Mouse (Mus musculus) E14TG2a.4 (cell line): ENCODE data around the gene Nrp1.

Experiments
- H3K27me3 ChIP-seq: 2 replicates; pipeline ENCODE4 v1.6.1; 2014; ENCODE audit warnings: low read length, control low read depth; ENCODE audit not compliant: insufficient read depth
- H3K36me3 ChIP-seq: 2 replicates; pipeline ENCODE4 v1.6.1; 2014; ENCODE audit warnings: low read length, control low read depth; ENCODE audit not compliant: insufficient read depth
- H3K4me1 ChIP-seq: replicated peaks from 2 replicates; pipeline ENCODE4 v1.6.1; 2014; ENCODE audit warnings: low read depth, low read length, control low read depth
- H3K4me3 ChIP-seq: replicated peaks from 2 replicates; pipeline ENCODE4 v1.5.1; 2014; ENCODE audit warnings: mild to moderate bottlenecking, low read length
- H3K9me3 ChIP-seq: 2 replicates; pipeline ENCODE4 v1.6.1; 2014; ENCODE audit warnings: low read length, control low read depth
- CTCF ChIP-seq: conservative IDR thresholded peaks from 2 replicates; pipeline ENCODE4 v1.5.1; 2014; ENCODE audit warnings: low read length
- NANOG ChIP-seq: IDR thresholded peaks from 2 replicates; pipeline ENCODE4 v1.6.1; 2014; ENCODE audit warnings: borderline replicate concordance, low read length, mixed read lengths
- POU5F1 ChIP-seq: IDR thresholded peaks from 2 replicates; pipeline ENCODE4 v1.6.1; 2014; ENCODE audit warnings: low read length, borderline replicate concordance

The Nrp1 gene

DNA sequence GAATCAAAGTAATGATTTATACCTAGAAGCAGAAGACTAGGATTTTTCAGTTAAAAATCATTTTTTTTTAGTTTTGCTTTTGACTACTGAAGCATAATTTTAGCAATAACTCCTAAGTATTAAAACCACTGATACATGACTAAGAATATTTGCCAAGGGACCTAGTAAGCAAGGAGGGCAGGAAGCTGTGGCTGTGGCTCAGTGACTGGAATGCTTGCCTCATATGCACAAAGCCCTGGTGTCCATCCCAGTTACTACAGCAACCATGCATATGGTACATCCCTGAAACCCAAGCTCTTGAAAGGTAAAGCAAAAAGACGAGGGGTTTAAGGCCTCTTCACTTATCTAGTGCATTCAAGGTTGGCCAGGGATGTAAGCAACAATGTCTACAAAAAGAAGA is 101.3 kb downstream of the Nrp1 start:
- H3K36me3 ChIP-seq: no peaks in the 10 kb centered on the region
- no peaks in the 10 kb centered on the region for H3K27me3 ChIP-seq
- no peak overlapping the region for H3K4me3 ChIP-seq
- H3K9me3 ChIP-seq: no peaks in the 10 kb centered on the region
- no peak for TF ChIP-seq NANOG
- TF ChIP-seq CTCF: no peak
- no peak for TF ChIP-seq POU5F1
- H3K4me1 ChIP-seq: no peaks in the 10 kb centered on the region

DNA sequence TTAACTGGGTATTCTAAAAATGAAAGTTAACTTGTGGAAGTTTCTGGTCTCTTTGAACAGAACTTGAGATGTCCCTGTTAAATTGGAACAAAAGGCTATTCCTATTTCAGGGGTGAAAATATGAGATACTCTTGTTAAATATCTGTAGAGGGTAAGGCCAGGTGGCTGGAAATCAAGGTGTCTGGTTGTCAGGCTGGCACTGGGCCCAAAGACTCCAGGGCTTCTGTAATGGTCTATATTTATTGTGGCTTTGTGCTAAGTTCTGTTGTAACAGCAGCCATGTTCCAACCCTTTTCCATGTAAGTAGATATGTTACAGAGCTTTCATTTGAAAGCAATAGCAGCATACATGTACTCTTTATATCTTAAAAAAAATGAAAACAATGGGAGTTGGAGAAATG is 103.3 kb downstream of the Nrp1 start:
- TF ChIP-seq POU5F1: no peak
- no peak for TF ChIP-seq CTCF
- no peak for TF ChIP-seq NANOG
- Histone ChIP-seq H3K9me3 (no peaks in the 10 kb centered on the region), H3K4me3 (no peak overlapping the region)

DNA sequence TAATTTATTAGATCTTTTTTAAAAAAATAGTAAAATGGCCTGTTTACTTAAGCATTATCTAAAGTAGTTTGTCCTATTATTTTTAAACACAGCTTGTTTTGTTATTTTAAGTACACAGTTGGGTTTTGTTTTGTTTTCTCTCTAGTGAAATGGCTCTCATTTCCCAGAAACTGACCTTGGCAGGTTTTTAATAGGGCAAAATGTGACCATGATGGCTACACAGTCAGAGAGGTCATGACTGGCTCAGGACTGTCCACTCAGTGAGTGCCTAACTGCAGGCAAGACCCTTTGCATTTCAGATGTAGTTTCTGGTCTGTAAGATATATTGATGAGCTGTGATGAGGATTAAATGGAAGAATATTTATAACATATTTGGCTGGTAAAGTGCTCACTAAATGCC is 104.8 kb downstream of the Nrp1 start:
- Histone ChIP-seq H3K9me3 (no peaks in the 10 kb centered on the region), H3K4me3 (no peak overlapping the region), H3K27me3 (no peaks in the 10 kb centered on the region), H3K4me1 (no peaks in the 10 kb centered on the region), H3K36me3 (no peaks in the 10 kb centered on the region)
- no peak for TF ChIP-seq CTCF
- TF ChIP-seq POU5F1: no peak
- TF ChIP-seq NANOG: no peak

More for the DNA sequence above, 103.3 kb downstream of the Nrp1 start:
- H3K4me1 ChIP-seq: no peaks in the 10 kb centered on the region
- H3K27me3 ChIP-seq: no peaks in the 10 kb centered on the region
- H3K36me3 ChIP-seq: no peaks in the 10 kb centered on the region

DNA sequence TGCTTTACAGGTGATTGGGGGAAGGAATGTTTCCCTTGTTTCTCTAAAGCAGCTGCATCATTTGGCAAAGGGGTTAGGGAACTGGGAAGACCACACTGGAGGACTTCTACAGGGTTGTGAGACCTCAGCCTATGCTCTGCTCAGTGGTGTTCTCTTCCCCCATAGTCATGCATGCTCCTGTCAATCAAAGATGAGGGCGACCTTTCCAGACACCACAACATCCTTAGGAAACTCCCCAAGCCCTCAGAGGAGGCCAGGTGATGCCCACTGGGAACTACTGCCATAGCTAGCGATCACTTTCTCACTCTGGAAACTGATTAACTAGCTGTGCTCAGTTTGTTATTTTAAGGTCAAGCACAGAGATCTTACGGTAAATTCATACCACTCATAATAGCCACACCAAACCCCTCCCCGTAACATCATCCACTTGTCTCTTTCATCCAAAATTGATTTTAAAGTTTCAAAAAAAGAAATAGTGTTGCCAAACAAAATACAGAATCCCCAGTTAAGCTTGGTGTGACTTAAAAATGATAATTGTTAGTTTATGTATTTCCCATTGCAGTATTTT is 105.7 kb downstream of the Nrp1 start:
- H3K4me3 ChIP-seq: no peak overlapping the region
- H3K4me1 ChIP-seq: no peaks in the 10 kb centered on the region
- TF ChIP-seq CTCF (no peak), NANOG (no peak), POU5F1 (no peak)
- no peaks in the 10 kb centered on the region for H3K36me3 ChIP-seq
- no peaks in the 10 kb centered on the region for H3K27me3 ChIP-seq
- H3K9me3 ChIP-seq: no peaks in the 10 kb centered on the region

DNA sequence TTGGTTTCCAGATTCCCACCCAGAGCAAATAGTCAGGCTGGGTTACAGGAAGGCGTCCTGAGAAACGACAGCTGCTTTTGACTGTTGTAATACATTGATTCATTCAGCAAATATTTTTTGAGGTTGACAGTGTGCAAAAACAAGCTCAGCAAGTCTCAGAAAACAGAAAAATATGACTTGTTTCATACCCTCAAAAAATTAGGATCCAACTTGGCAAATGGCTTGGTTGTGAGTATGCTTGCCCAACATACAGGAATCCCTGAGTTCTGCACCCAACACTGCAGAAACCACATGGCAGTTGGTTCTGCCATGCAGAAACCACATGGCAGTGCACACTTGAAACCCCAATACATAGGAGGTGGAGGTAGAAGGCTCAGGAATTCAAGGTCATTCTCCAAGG is 107.1 kb downstream of the Nrp1 start:
- no peak overlapping the region for H3K4me3 ChIP-seq
- H3K36me3 ChIP-seq: no peaks in the 10 kb centered on the region
- H3K27me3 ChIP-seq: no peaks in the 10 kb centered on the region
- H3K4me1 ChIP-seq: no peaks in the 10 kb centered on the region
- H3K9me3 ChIP-seq: no peaks in the 10 kb centered on the region
- TF ChIP-seq CTCF: no peak
- no peak for TF ChIP-seq POU5F1
- TF ChIP-seq NANOG: no peak

DNA sequence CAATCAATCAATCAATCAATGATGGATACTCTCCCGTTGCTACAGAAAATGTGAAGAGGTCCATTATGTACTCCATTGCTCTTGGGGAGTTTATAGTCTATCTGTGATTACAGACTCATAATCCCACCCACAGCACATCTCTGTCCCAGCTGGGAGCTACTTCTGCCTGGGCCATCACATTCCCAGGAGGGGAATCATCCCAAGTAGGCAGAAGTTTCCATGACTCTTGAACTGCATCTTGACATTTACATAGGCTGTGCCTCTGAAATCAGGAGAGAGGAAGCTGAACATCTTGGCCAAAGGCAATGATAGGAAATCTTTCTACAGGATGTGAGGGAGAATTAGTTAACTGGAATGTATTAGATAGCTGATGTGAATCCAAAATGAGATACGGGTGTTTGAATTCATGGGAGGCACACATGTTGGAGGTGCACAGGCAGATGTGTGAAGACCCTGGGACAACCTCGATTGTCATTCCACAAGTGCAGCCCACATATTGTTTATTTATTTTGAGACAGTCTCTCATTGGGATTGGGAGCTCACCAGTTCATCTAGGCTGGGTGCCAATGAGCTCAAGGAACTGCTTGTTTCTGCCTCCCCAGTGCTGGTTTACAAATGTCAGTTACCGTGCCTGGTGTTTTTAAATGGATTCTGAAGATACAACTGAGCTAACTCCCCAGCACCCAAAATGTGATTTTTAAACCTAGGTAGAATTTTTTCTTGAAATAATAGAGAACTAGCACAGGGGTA is 108.5 kb downstream of the Nrp1 start:
- H3K9me3 ChIP-seq: no peaks in the 10 kb centered on the region

DNA sequence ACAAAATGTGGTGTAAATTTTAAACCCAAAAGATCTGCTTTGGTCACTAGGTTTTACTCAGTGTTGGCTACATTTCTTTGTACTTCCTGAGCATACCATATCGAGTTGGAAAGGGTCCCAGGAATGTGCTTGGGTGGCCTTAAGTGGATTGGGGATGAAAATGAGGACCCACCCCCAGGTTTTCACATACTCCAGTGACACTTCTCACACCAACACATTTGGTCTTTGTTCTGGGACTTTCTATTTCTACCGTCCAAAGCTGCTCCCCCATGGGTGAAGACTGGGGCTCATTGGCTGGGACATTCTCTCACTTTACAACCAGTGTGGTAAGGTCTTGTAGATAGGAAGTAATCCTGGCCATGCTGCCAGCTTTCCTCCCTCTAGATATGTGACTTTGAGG is 111.7 kb downstream of the Nrp1 start:
- Histone ChIP-seq H3K4me1 (peaks cover 3% of the 10 kb centered on the region; the same call in 1 of the 2 replicates), H3K36me3 (no peaks in the 10 kb centered on the region), H3K27me3 (no peaks in the 10 kb centered on the region), H3K4me3 (no peak overlapping the region), H3K9me3 (no peaks in the 10 kb centered on the region)
- TF ChIP-seq NANOG (no peak), CTCF (no peak), POU5F1 (no peak)

More for the DNA sequence above, 108.5 kb downstream of the Nrp1 start:
- TF ChIP-seq CTCF (no peak), NANOG (no peak), POU5F1 (no peak)
- Histone ChIP-seq H3K4me1 (no peaks in the 10 kb centered on the region), H3K27me3 (no peaks in the 10 kb centered on the region), H3K36me3 (no peaks in the 10 kb centered on the region), H3K4me3 (no peak overlapping the region)

DNA sequence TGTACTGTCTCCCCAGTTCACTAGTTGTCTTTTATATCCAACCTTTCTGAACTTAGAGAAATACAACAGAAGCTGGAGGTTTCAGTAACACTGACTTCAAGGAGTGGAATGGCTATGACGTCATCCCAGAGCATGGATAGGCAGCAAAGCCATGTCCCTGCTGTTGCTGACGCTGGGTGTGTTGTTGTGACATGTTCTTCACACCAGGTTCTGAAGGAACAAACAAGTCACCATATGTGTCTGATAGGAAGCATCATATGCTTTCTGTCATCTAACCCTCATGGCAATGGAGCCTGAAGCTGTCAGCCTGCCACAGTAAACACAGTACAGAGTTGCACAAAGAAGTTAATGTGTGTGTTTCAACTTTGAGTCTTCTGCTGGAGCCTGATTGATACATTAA is 112.8 kb downstream of the Nrp1 start:
- no peaks in the 10 kb centered on the region for H3K27me3 ChIP-seq
- H3K4me1 ChIP-seq: peaks cover 3% of the 10 kb centered on the region; the same call in 1 of the 2 replicates
- H3K4me3 ChIP-seq: no peak overlapping the region
- no peak for TF ChIP-seq NANOG
- TF ChIP-seq POU5F1: no peak
- TF ChIP-seq CTCF: no peak
- no peaks in the 10 kb centered on the region for H3K36me3 ChIP-seq
- H3K9me3 ChIP-seq: no peaks in the 10 kb centered on the region
